Mouse (Mus musculus) layer of hippocampus, adult 9-10 months (tissue): ENCODE data around the gene Ctse.
A peak's percentile ranks its signal among the peaks of the same experiment; 100 is the strongest.

ENCODE experiments used
- DNase-seq: peaks from one replicate; pipeline ENCODE4 v3.0.0; 2022; ENCODE audit warnings: low spot score

Gene Ctse

GRCm38 (mm10) chr1:131700447-131700846 lies 62.3 kb downstream of the Ctse start:
- no peak for DNase-seq

DNA sequence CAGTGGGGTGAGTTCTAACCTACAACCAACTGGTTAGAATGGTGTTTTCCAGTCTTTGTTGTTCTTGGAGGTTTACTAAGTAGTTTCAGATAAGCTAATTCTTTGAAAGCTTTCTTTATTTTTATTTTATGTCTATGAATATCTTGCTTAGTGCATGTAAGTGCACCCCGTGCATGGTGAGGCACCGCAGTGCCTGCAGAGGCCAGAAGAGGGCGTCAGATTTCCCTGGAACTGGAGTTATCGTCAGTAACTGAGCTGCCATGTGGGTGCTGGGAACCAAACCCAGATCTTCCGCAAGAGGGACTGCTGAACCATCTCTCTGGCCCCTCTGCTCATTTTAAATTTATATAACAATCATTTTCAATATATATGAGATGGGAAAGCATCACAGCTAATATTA lies 63.3 kb downstream of the Ctse start:
- DNase-seq: no peak

DNA sequence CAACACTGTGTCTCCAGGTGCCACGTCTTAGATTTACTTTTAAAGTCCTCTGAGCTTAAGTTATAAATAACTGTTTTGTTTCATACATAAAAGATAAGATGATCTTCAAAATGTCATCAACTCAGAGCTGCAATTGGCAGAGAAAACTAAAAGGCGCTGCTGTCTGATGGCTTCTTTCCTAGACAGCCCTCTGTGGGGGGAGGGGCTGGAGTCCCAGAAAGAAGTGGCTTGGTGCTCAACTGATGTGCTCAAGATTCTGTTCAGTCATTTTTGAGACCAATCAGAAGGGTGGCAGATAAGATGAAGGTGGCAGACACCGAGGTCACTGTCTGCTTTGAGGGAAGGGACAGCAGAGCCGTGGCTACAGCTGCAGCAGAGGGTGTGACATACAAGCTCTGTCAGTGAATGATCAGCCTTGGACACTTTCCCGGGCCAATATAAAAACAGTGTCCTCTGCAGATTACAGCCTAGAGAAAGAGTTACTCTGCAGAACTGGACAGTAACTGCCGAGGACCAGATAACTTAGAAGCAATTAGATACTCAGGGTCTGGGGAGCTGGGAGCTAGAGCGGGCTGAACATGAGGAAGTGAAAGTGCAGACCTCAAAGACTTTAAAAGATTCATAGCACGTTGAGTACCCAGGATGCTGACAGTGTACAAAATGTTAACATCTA lies 64.1 kb downstream of the Ctse start:
- no peak for DNase-seq

GRCm38 (mm10) chr1:131703482-131703881 lies 65.4 kb downstream of the Ctse start:
- DNase-seq: no peak

DNA sequence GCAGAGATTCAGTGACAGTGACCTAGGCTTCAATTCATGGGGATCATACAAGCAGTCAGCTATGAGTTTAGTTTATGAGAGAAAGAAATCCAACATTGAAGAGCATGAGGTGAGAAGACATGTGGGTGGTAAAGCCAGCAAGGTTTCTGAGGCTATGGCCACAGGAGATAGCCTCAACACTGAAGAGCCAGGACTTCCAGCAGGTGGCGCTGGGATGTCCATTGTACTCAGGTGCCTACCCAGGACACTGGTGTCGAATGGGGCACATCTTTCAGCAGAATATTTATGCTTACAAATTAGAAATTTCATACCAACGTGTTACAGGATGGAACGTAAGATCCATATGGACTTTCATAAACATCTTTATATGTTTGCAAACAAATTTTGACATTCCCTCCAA lies 70.2 kb downstream of the Ctse start:
- DNase-seq: no peak

DNA sequence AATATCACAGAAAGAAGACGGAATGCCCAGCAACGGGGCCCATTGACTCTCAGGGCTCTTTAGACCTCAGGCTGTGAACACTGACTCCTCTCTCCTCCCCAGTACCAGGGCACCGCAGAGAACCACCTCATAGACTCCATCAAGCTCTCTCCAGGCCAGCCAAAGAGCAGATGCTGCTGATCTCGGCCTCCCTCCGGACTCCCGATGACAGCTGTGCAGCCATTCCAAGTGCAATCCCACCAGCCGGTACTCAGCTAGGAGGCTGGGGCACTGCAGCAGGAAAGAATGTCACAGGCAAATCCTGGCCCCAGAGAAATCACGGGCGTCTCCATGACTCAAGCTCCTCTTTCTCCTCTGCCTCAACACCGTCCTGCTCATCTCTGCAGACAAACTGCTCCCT lies 73.4 kb downstream of the Ctse start:
- DNase-seq: no peak

DNA sequence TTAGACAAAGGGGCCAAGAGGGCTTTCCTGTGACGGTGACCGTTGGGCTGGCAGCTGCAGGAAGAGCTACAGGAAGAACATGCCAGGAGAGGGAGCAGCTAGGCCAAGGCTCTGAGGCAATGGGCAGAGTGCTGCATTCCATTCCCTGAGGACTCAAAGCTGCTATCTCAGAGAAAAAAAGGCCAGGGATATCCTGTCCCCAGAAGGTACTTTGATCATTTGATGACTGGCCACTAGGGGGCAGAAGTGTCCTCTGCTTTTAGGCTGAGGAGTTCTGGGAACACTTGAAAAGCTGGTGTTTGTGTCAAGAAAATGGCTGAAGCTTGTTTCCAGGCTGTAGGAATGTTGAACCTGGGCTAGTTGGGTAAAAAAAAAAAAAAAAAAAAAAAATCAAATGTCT lies 74.3 kb downstream of the Ctse start:
- peak; percentile 69 for DNase-seq

DNA sequence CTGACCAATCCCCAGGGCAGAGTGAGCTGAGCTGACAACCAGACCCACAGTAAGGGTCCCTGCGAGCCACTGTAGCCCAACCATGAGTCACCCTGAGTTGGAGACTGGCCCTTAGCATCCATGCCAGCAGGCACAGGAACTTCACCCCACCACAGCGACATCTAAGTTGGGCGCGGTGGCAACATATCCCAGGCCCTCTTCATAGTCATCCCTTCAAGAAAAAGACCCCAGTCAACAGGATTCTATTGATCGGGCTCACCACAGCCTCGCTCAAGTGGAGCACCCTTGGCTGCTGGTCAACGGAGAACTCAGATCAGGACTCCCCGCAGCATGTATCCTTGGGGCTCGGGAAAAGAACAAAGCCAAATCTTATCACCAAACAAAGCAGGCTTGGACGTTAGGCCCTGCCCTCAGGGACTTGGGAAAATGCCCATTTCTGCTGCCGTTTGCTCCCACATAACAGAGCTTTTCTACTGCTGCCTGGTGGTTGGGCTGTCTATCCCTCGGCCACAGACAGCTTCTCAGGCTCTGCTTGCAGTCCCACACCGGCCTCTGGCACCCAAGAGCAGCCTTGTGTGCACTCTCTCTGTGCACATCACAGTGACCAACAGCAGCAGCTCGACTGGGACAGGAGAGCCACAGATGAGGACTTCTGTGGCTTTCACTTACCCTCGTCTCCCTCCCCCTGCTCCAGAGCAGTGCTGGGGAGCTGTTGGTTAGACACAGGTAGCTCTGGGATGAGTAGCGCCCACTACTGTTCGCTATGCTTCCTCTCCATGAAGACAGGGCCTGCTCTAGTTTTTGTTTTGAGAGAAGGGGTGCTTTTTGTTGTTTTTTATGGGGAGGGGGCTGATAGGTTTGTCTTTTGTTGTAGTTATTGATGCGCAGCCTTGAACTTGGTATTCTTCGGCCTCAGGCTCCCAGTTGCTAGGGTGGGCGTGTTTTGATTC lies 76.6 kb downstream of the Ctse start:
- no peak for DNase-seq

- no peak for DNase-seq
Observed at GRCm38 (mm10) chr1:131718952-131719694, 81.0 kb downstream of the Ctse start.

DNA sequence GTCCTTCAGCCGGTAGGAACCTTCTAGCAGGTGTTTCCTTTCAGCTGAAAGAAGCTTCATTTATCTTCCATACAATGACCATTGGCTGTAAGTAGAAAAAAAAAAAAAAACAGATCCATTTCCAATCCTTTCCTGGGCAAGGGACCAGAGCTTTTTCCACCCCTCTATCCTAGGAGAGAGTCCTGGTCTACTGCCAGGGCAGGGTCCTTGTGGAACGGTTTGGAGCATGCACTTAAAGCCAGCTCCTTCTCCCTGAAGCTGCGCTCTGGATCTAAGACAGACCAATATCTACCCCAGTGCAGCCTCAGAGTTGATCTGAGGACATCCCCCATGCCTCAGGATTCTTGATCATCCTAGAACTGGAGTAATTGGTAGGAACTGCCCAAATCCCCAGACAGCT lies 83.9 kb downstream of the Ctse start:
- DNase-seq: no peak

GRCm38 (mm10) chr1:131723549-131723948 lies 85.4 kb downstream of the Ctse start:
- no peak for DNase-seq
